Mouse (Mus musculus) megakaryocyte, embryonic 14.5 days (primary cell): ENCODE measurements around the gene Zbtb18. TPM values are rescaled to one million over a fixed set of nuclear protein-coding genes. Genes with fewer than 3 reads are reported as not detected.

Experiments
- H3K27me3 ChIP-seq: replicated peaks from 2 replicates; pipeline ENCODE3; 2012; ENCODE audit warnings: inconsistent platforms
- H3K36me3 ChIP-seq: replicated peaks from 2 replicates; pipeline ENCODE3; 2012; ENCODE audit warnings: low read length, inconsistent platforms, mixed read lengths
- H3K4me1 ChIP-seq: 2 replicates; pipeline ENCODE4 v1.6.1; 2012; ENCODE audit warnings: inconsistent platforms
- H3K4me3 ChIP-seq: replicated peaks from 2 replicates; pipeline ENCODE3; 2012; ENCODE audit warnings: moderate library complexity, mild to moderate bottlenecking, inconsistent platforms
- H3K9me3 ChIP-seq: 2 replicates; pipeline ENCODE4 v1.6.1; 2012; ENCODE audit warnings: inconsistent platforms
- FLI1 ChIP-seq: IDR thresholded peaks from 2 replicates; pipeline ENCODE4 v1.6.1; 2012; ENCODE audit warnings: low read length, inconsistent platforms, mixed read lengths
- GATA1 ChIP-seq: IDR thresholded peaks from 3 replicates; pipeline ENCODE4 v1.6.1; 2012; ENCODE audit warnings: mixed read lengths, low read length, inconsistent platforms, borderline replicate concordance
- polyA plus RNA-seq: library from polyadenylated mRNA; stranded (reverse); fragments of >175 nt; gene quantifications from 2 replicates; pipeline ENCODE4 v1.2.3, GENCODE M21; 2012; ENCODE audit warnings: low replicate concordance; ENCODE audit not compliant: insufficient read depth

The Zbtb18 gene
- polyA plus RNA-seq, 1 experiment, result 3.1 TPM

DNA sequence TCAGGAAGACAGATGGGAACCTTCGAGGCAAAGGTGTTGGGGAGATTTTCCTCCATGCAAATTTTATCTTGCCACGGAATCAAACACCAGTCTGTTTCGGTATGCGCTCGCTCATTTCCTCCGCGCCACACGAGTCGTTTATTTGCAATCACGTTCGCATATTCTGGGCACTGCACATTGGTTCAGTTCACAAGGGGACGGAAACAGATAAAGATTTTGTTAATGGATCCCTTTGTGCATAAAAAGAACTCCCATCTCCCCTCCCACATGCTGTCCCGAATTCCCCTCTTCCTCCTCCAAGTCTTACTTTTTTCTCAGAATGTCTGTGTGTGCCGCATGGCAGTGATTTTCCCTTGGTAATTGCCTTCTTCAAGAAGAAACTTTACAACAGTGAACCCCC is 13.8 kb upstream of the Zbtb18 start:
- TF ChIP-seq FLI1, result no peak
- no peak for TF ChIP-seq GATA1
- Histone ChIP-seq H3K4me1 (no peaks in the 10 kb centered on the region), H3K9me3 (no peaks in the 10 kb centered on the region), H3K27me3 (peaks cover 8% of the 10 kb centered on the region), H3K4me3 (no peak overlapping the region), H3K36me3 (no peaks in the 10 kb centered on the region)

- Histone ChIP-seq H3K4me1 (no peaks in the 10 kb centered on the region), H3K4me3 (no peak overlapping the region), H3K36me3 (no peaks in the 10 kb centered on the region), H3K9me3 (no peaks in the 10 kb centered on the region), H3K27me3 (peaks cover 8% of the 10 kb centered on the region)
- no peak for TF ChIP-seq FLI1
- no peak for TF ChIP-seq GATA1
These were observed 13.1 kb upstream of the Zbtb18 start for GRCm38 (mm10) chr1:177429067-177429466.

- Histone ChIP-seq H3K36me3 (no peaks in the 10 kb centered on the region), H3K9me3 (no peaks in the 10 kb centered on the region), H3K4me1 (peaks cover 22% of the 10 kb centered on the region), H3K4me3 (peak overlapping the region; percentile 69), H3K27me3 (no peaks in the 10 kb centered on the region)
- TF ChIP-seq GATA1 (no peak), FLI1 (no peak)
These were observed 1.7 kb upstream of the Zbtb18 start for GRCm38 (mm10) chr1:177440411-177440810.

- no peak for TF ChIP-seq GATA1
- TF ChIP-seq FLI1, result no peak
- peak overlapping the region; percentile 96 for H3K4me3 ChIP-seq
- H3K9me3 ChIP-seq, result no peaks in the 10 kb centered on the region
- no peaks in the 10 kb centered on the region for H3K36me3 ChIP-seq
- peaks cover 24% of the 10 kb centered on the region for H3K4me1 ChIP-seq
- no peaks in the 10 kb centered on the region for H3K27me3 ChIP-seq
These were observed 1.1 kb upstream of the Zbtb18 start for GRCm38 (mm10) chr1:177440981-177441491.

- TF ChIP-seq GATA1, result no peak
- TF ChIP-seq FLI1, result no peak
- Histone ChIP-seq H3K9me3 (no peaks in the 10 kb centered on the region), H3K36me3 (no peaks in the 10 kb centered on the region), H3K27me3 (no peaks in the 10 kb centered on the region), H3K4me3 (peak overlapping the region; percentile 96), H3K4me1 (peaks cover 24% of the 10 kb centered on the region)
These were observed 507 bp upstream of the Zbtb18 start for GRCm38 (mm10) chr1:177441492-177442195.

- Histone ChIP-seq H3K27me3 (no peaks in the 10 kb centered on the region), H3K9me3 (no peaks in the 10 kb centered on the region), H3K36me3 (peaks cover 13% of the 10 kb centered on the region), H3K4me3 (peak overlapping the region; percentile 96), H3K4me1 (peaks cover 30% of the 10 kb centered on the region)
- no peak for TF ChIP-seq GATA1
- no peak for TF ChIP-seq FLI1
These were observed 921 bp downstream of the Zbtb18 start for GRCm38 (mm10) chr1:177442821-177443723.

DNA sequence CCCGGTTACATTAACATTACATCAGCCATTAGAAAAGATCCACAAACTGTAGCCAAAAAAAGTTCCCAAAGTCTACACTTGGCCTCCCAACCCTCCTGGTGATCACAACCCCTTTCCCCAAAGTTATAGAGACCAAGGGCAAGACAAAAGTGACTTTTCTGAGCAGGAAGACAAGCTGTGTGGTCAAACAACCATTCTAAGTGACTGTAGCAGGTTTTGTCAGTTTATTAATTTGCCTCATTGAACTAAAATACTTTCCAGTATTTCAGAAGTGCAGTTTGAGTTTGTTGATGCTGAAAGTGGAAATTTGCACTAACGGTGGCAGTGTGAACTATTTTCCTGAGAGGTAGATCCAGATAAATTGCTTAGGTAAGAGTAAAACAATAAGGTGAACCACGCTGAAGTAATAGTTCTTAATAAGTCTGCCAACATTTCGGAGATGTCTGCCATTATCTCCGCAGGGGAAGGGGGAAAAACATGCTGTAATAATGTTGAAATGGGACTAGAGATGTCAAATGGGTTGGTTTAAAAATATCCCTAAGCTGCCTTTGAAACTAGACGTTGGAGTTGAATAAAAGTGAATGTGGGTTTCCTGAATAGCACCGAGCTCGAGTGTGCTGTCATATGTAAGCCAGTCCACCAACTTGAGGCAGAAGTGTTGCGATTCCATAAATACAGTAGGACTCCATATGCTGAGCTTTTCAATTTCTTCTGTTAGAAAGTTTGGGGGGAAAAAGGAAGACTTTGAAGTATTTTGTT is 1.8 kb downstream of the Zbtb18 start:
- H3K27me3 ChIP-seq, result no peaks in the 10 kb centered on the region
- TF ChIP-seq FLI1 (no peak), GATA1 (no peak)
- H3K9me3 ChIP-seq, result no peaks in the 10 kb centered on the region
- peak overlapping the region; percentile 96 for H3K4me3 ChIP-seq
- peaks cover 33% of the 10 kb centered on the region for H3K4me1 ChIP-seq
- peaks cover 20% of the 10 kb centered on the region for H3K36me3 ChIP-seq

DNA sequence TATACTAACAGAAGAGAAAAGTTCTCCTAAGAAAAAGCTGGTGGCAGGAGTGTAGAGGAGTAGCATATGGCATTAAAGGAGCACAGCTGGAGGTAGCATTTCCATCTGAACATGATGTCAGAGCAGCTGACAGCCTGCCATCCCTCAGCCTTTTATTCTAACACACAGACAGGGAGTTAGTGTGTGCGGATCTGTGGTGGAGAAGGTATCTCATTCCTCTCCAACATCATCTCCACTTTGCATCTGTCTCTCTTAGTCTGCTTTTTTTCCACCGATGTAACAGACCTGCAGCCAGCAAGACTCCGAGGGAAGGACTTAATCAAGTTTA is 2.3 kb downstream of the Zbtb18 start:
- Histone ChIP-seq H3K27me3 (no peaks in the 10 kb centered on the region), H3K36me3 (peaks cover 23% of the 10 kb centered on the region), H3K9me3 (no peaks in the 10 kb centered on the region), H3K4me3 (peak overlapping the region; percentile 74), H3K4me1 (peaks cover 33% of the 10 kb centered on the region)
- TF ChIP-seq FLI1 (no peak), GATA1 (no peak)

DNA sequence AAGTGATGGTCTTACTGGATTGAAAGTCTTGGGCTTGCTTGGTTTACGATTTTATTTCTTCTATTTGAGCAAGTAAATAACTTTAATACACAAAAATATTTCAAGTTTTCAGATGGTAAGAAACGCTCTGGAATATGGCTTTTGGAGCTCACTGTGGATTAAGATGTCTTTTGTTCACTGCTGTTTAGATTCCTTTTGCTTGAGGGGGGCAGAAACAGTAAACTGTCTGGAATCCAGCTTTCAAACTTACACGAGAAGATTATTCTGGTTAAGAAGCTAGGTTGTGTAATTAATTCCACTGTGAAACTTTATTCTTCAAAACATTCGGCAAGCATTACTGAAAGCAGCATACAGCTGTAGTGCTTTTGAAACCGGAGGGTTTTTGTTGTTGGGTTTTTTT is 2.8 kb downstream of the Zbtb18 start:
- Histone ChIP-seq H3K4me1 (peaks cover 33% of the 10 kb centered on the region), H3K27me3 (no peaks in the 10 kb centered on the region), H3K36me3 (peaks cover 23% of the 10 kb centered on the region), H3K9me3 (no peaks in the 10 kb centered on the region), H3K4me3 (no peak overlapping the region)
- TF ChIP-seq GATA1 (no peak), FLI1 (no peak)
